Mouse (Mus musculus) hindbrain, embryonic 12.5 days (tissue): ENCODE data around the gene Aldh1b1. TPM values are rescaled to one million over a fixed set of nuclear protein-coding genes. Genes with fewer than 3 reads are reported as not detected.
A peak's percentile ranks its signal among the peaks of the same experiment; 100 is the strongest.

Source experiments
- ATAC-seq: fragments of 200-750 bp; cut with Nextera tagmentation; 2 replicates; pipeline ENCODE4 v1.8.0; 2017; ENCODE audit warnings: moderate TSS enrichment; ENCODE audit not compliant: low FRiP score
- H3K27ac ChIP-seq: fragments of 300-500 bp; sonication (generic); 2 replicates; pipeline ENCODE4 v1.5.1; 2016; ENCODE audit warnings: mild to moderate bottlenecking
- H3K27me3 ChIP-seq: fragments of 300-500 bp; sonication (generic); 2 replicates; pipeline ENCODE4 v1.6.1; 2016; ENCODE audit warnings: mild to moderate bottlenecking
- H3K36me3 ChIP-seq: fragments of 300-500 bp; sonication (generic); 2 replicates; pipeline ENCODE4 v1.6.1; 2016; ENCODE audit warnings: mild to moderate bottlenecking
- H3K4me1 ChIP-seq: fragments of 300-500 bp; sonication (generic); 2 replicates; pipeline ENCODE4 v1.6.1; 2016
- H3K4me2 ChIP-seq: fragments of 300-500 bp; sonication (generic); replicated peaks from 2 replicates; pipeline ENCODE4 v1.6.1; 2016; ENCODE audit warnings: mild to moderate bottlenecking
- H3K4me3 ChIP-seq: fragments of 300-500 bp; sonication (generic); 2 replicates; pipeline ENCODE4 v1.5.1; 2016; ENCODE audit warnings: mild to moderate bottlenecking
- H3K9ac ChIP-seq: fragments of 300-500 bp; sonication (generic); 2 replicates; pipeline ENCODE4 v1.6.1; 2016; ENCODE audit warnings: mild to moderate bottlenecking, moderate library complexity
- H3K9me3 ChIP-seq: fragments of 300-500 bp; sonication (generic); replicated peaks from 2 replicates; pipeline ENCODE4 v1.6.1; 2016; ENCODE audit warnings: mild to moderate bottlenecking
- WGBS: fragments of 180-500 bp; shearing (Covaris S2); methylation state at CpG from one replicate; pipeline ENCODE4 v1.1.7; 2016; 5-methylcytosine and 5-hydroxymethylcytosine counted together
- polyA plus RNA-seq: library from polyadenylated mRNA; unstranded; fragments of >200 nt; fragmentation: Nextera tagmentation; extraction: Ambion mirVana; gene quantifications from 2 replicates; pipeline ENCODE4 v1.2.1, GENCODE M21; 2016

Gene Aldh1b1
- 7.4 and 7.6 TPM in 2 replicates for polyA plus RNA-seq

GRCm38 (mm10) chr4:45798964-45799363 is at the start of gene Aldh1b1:
TSS of gene Aldh1b1 (plus strand) at chr4:45799022.
- Histone ChIP-seq H3K9ac (peak within 1 kb of the TSS; percentile 59), H3K4me1 (peaks cover 23% of the 10 kb centered on the region), H3K27me3 (peaks cover 3% of the 10 kb centered on the region; the same call in 1 of the 2 replicates), H3K36me3 (peaks cover 8% of the 10 kb centered on the region), H3K4me3 (peak within 1 kb of the TSS; percentile 48), H3K27ac (peak within 1 kb of the TSS; percentile 62), H3K4me2 (peak within 1 kb of the TSS; percentile 85), H3K9me3 (no peaks in the 10 kb centered on the region)
- peak; percentile 81 for ATAC-seq
- WGBS: under 1% methylated on average over 26 of the region's 26 CpGs

GRCm38 (mm10) chr4:45749449-45749848 is 49.4 kb upstream of the Aldh1b1 start:
- 84% methylated on average over 10 of the region's 10 CpGs for WGBS
- H3K4me3 ChIP-seq: no peak overlapping the region
- H3K9ac ChIP-seq: no peak overlapping the region
- H3K4me2 ChIP-seq: no peak overlapping the region
- ATAC-seq: no peak
- no peaks in the 10 kb centered on the region for H3K36me3 ChIP-seq
- no peaks in the 10 kb centered on the region for H3K9me3 ChIP-seq
- H3K4me1 ChIP-seq: peaks cover 16% of the 10 kb centered on the region
- no peak overlapping the region for H3K27ac ChIP-seq
- H3K27me3 ChIP-seq: peaks cover 2% of the 10 kb centered on the region; the same call in 1 of the 2 replicates

GRCm38 (mm10) chr4:45750477-45750876 is 48.3 kb upstream of the Aldh1b1 start:
- WGBS: 90% methylated on average over 6 of the region's 6 CpGs
- no peaks in the 10 kb centered on the region for H3K36me3 ChIP-seq
- ATAC-seq: no peak

GRCm38 (mm10) chr4:45753211-45753809 is 45.5 kb upstream of the Aldh1b1 start:
- 47% methylated on average over 6 of the region's 6 CpGs for WGBS
- Histone ChIP-seq H3K9ac (no peak overlapping the region), H3K27ac (no peak overlapping the region), H3K4me2 (no peak overlapping the region), H3K9me3 (no peaks in the 10 kb centered on the region), H3K27me3 (peaks cover 2% of the 10 kb centered on the region; the same call in 1 of the 2 replicates), H3K4me1 (peaks cover 40% of the 10 kb centered on the region), H3K36me3 (no peaks in the 10 kb centered on the region), H3K4me3 (no peak overlapping the region)
- no peak for ATAC-seq

More at GRCm38 (mm10) chr4:45750477-45750876, 48.3 kb upstream of the Aldh1b1 start:
- Histone ChIP-seq H3K27me3 (peaks cover 2% of the 10 kb centered on the region; the same call in 1 of the 2 replicates), H3K9me3 (no peaks in the 10 kb centered on the region), H3K4me3 (no peak overlapping the region), H3K4me2 (no peak overlapping the region), H3K4me1 (peaks cover 24% of the 10 kb centered on the region), H3K9ac (no peak overlapping the region), H3K27ac (no peak overlapping the region)

GRCm38 (mm10) chr4:45754171-45754570 is 44.7 kb upstream of the Aldh1b1 start:
- Histone ChIP-seq H3K9me3 (no peaks in the 10 kb centered on the region), H3K36me3 (no peaks in the 10 kb centered on the region), H3K27ac (0 out of 2 replicates have a peak overlapping the region, but pooled peaks have one; percentile 13), H3K9ac (no peak overlapping the region), H3K4me3 (no peak overlapping the region), H3K4me1 (peaks cover 41% of the 10 kb centered on the region), H3K27me3 (peaks cover 2% of the 10 kb centered on the region; the same call in 1 of the 2 replicates), H3K4me2 (no peak overlapping the region)
- 77% methylated on average over 4 of the region's 4 CpGs for WGBS
- ATAC-seq: no peak

- H3K9me3 ChIP-seq: no peaks in the 10 kb centered on the region
- H3K4me3 ChIP-seq: no peak overlapping the region
- no peak overlapping the region for H3K9ac ChIP-seq
- H3K4me1 ChIP-seq: peaks cover 46% of the 10 kb centered on the region
- H3K27me3 ChIP-seq: peaks cover 2% of the 10 kb centered on the region; the same call in 1 of the 2 replicates
- whole genome bisulfite sequencing: 61% methylated on average over 9 of the region's 9 CpGs
- no peak overlapping the region for H3K27ac ChIP-seq
- H3K36me3 ChIP-seq: no peaks in the 10 kb centered on the region
- no peak overlapping the region for H3K4me2 ChIP-seq
- ATAC-seq: no peak
These were observed 43.7 kb upstream of the Aldh1b1 start for GRCm38 (mm10) chr4:45755097-45755496.

- Histone ChIP-seq H3K9me3 (no peaks in the 10 kb centered on the region), H3K27ac (no peak overlapping the region), H3K4me3 (no peak overlapping the region), H3K27me3 (peaks cover 2% of the 10 kb centered on the region; the same call in 1 of the 2 replicates), H3K9ac (no peak overlapping the region), H3K4me2 (no peak overlapping the region), H3K36me3 (no peaks in the 10 kb centered on the region), H3K4me1 (peaks cover 46% of the 10 kb centered on the region)
- ATAC-seq: no peak
- WGBS: 53% methylated on average over 17 of the region's 17 CpGs
These were observed 42.9 kb upstream of the Aldh1b1 start for GRCm38 (mm10) chr4:45755881-45756280.

GRCm38 (mm10) chr4:45757941-45758340 is 40.9 kb upstream of the Aldh1b1 start:
- 47% methylated on average over 5 of the region's 5 CpGs for WGBS
- ATAC-seq: no peak
- H3K27ac ChIP-seq: no peak overlapping the region
- 0 out of 2 replicates have a peak, but pooled peaks cover under 1% of the 10 kb centered on the region for H3K27me3 ChIP-seq
- H3K9ac ChIP-seq: no peak overlapping the region
- H3K36me3 ChIP-seq: no peaks in the 10 kb centered on the region
- H3K4me3 ChIP-seq: no peak overlapping the region
- H3K4me1 ChIP-seq: peaks cover 50% of the 10 kb centered on the region
- H3K9me3 ChIP-seq: 0 out of 2 replicates have a peak, but pooled peaks cover 2% of the 10 kb centered on the region
- no peak overlapping the region for H3K4me2 ChIP-seq

GRCm38 (mm10) chr4:45759411-45759810 is 39.4 kb upstream of the Aldh1b1 start:
- H3K4me1 ChIP-seq: peaks cover 54% of the 10 kb centered on the region
- no peaks in the 10 kb centered on the region for H3K36me3 ChIP-seq
- 67% methylated on average over 8 of the region's 8 CpGs for WGBS
- H3K27ac ChIP-seq: no peak overlapping the region
- 0 out of 2 replicates have a peak, but pooled peaks cover 3% of the 10 kb centered on the region for H3K27me3 ChIP-seq
- H3K9ac ChIP-seq: no peak overlapping the region
- 0 out of 2 replicates have a peak, but pooled peaks cover 2% of the 10 kb centered on the region for H3K9me3 ChIP-seq
- no peak overlapping the region for H3K4me3 ChIP-seq
- ATAC-seq: no peak
- H3K4me2 ChIP-seq: no peak overlapping the region

- H3K4me2 ChIP-seq: no peak overlapping the region
- peaks cover 13% of the 10 kb centered on the region for H3K27me3 ChIP-seq
- no peak overlapping the region for H3K4me3 ChIP-seq
- peaks cover 51% of the 10 kb centered on the region for H3K4me1 ChIP-seq
- no peaks in the 10 kb centered on the region for H3K36me3 ChIP-seq
- peak overlapping the region; percentile 87; the same call in 1 of the 2 replicates for H3K27ac ChIP-seq
- ATAC-seq: no peak
- WGBS: 78% methylated on average over 4 of the region's 4 CpGs
- H3K9ac ChIP-seq: no peak overlapping the region
- H3K9me3 ChIP-seq: 0 out of 2 replicates have a peak, but pooled peaks cover 2% of the 10 kb centered on the region
These were observed 36.2 kb upstream of the Aldh1b1 start for GRCm38 (mm10) chr4:45762600-45762999.

GRCm38 (mm10) chr4:45763288-45764140 is 35.3 kb upstream of the Aldh1b1 start:
- no peaks in the 10 kb centered on the region for H3K36me3 ChIP-seq
- WGBS: 2% methylated on average over 18 of the region's 18 CpGs
- H3K4me2 ChIP-seq: peak overlapping the region; percentile 37
- ATAC-seq: peak; percentile 28
- peaks cover 50% of the 10 kb centered on the region for H3K4me1 ChIP-seq
- no peak overlapping the region for H3K9ac ChIP-seq
- H3K9me3 ChIP-seq: 0 out of 2 replicates have a peak, but pooled peaks cover 2% of the 10 kb centered on the region
- no peak overlapping the region for H3K4me3 ChIP-seq
- peaks cover 21% of the 10 kb centered on the region for H3K27me3 ChIP-seq
- H3K27ac ChIP-seq: peak overlapping the region; percentile 87

- Histone ChIP-seq H3K36me3 (no peaks in the 10 kb centered on the region), H3K9me3 (0 out of 2 replicates have a peak, but pooled peaks cover 2% of the 10 kb centered on the region), H3K27me3 (peaks cover 27% of the 10 kb centered on the region), H3K4me3 (no peak overlapping the region), H3K27ac (peak overlapping the region; percentile 87), H3K9ac (peak overlapping the region; percentile 8; the same call in 1 of the 2 replicates), H3K4me1 (peaks cover 56% of the 10 kb centered on the region), H3K4me2 (peak overlapping the region; percentile 37)
- no peak for ATAC-seq
- WGBS: 8% methylated on average over 10 of the region's 10 CpGs
These were observed 34.7 kb upstream of the Aldh1b1 start for GRCm38 (mm10) chr4:45764141-45764494.
